Mouse (Mus musculus) spleen, embryonic (tissue): Measurements from ENCODE around the gene Lcn6.
"Not testable (repeated sequence)": the region's sequence is repeated elsewhere in the genome, so short reads cannot be mapped to it uniquely, and the experiment has no call there.

ENCODE experiments used
- CTCF ChIA-PET: fragments of 350-600 bp; sonication (Branson Sonifier 250); formaldehyde crosslinking; loops from one replicate; lab custom pipeline; 2022; lab: Charles Lee

The Lcn6 gene

GRCm38 (mm10) chr2:25676486-25676885, at the start of gene Lcn6:
Lcn6 (plus strand) TSS chr2:25676786.
- CTCF ChIA-PET, result no interaction called here

- CTCF ChIA-PET, result interaction anchor here (0.6 kb wide), 1 partner anchor 191 kb away, joined by 3 read pairs; no protein-coding TSS in a partner anchor
Observed at GRCm38 (mm10) chr2:25627811-25628210, 48.8 kb upstream of the Lcn6 start, which contains the start of gene Fcna. Fcna (minus strand) TSS chr2:25628030.

GRCm38 (mm10) chr2:25628738-25629137, 47.8 kb upstream of the Lcn6 start:
- CTCF ChIA-PET, result interaction anchor here (0.7 kb wide), 1 partner anchor 207 kb away, joined by 3 read pairs; no protein-coding TSS in a partner anchor

- CTCF ChIA-PET, result no interaction called here
Observed at GRCm38 (mm10) chr2:25633616-25634015, 43.0 kb upstream of the Lcn6 start.

- CTCF ChIA-PET, result no interaction called here
Observed at GRCm38 (mm10) chr2:25634046-25634445, 42.5 kb upstream of the Lcn6 start.

- CTCF ChIA-PET, result interaction anchor here (0.8 kb wide), 1 partner anchor 42 kb away, joined by 3 read pairs; the partner anchor contains the start of gene Lcn10
Observed at GRCm38 (mm10) chr2:25639890-25640289, 36.7 kb upstream of the Lcn6 start.

- CTCF ChIA-PET, result interaction anchor here (0.8 kb wide), 1 partner anchor 145 kb away, joined by 4 read pairs; no protein-coding TSS in a partner anchor
Observed at GRCm38 (mm10) chr2:25652902-25653301, 23.7 kb upstream of the Lcn6 start, which contains the start of gene Lcn8. Lcn8 (plus strand) TSS chr2:25653120.

- CTCF ChIA-PET, result no interaction called here
Observed at GRCm38 (mm10) chr2:25654502-25654901, 22.1 kb upstream of the Lcn6 start.

- CTCF ChIA-PET, result no interaction called here
Observed at GRCm38 (mm10) chr2:25656691-25657090, 19.9 kb upstream of the Lcn6 start.

GRCm38 (mm10) chr2:25657246-25657645, 19.3 kb upstream of the Lcn6 start:
- CTCF ChIA-PET, result no interaction called here

- CTCF ChIA-PET, result no interaction called here
Observed at GRCm38 (mm10) chr2:25657652-25658051, 18.9 kb upstream of the Lcn6 start, which contains the start of gene Lcn5. Lcn5 (plus strand) TSS chr2:25657952.

GRCm38 (mm10) chr2:25660279-25660678, 16.3 kb upstream of the Lcn6 start:
- CTCF ChIA-PET, result interaction anchor here (0.6 kb wide), 1 partner anchor 423 kb away, joined by 3 read pairs; no protein-coding TSS in a partner anchor

GRCm38 (mm10) chr2:25661245-25661970, 15.2 kb upstream of the Lcn6 start:
- CTCF ChIA-PET, result no interaction called here

GRCm38 (mm10) chr2:25663511-25663910, 13.1 kb upstream of the Lcn6 start:
- CTCF ChIA-PET, result no interaction called here

- CTCF ChIA-PET, result no interaction called here
Observed at GRCm38 (mm10) chr2:25664125-25664524, 12.5 kb upstream of the Lcn6 start.

- CTCF ChIA-PET, result no interaction called here
Observed at GRCm38 (mm10) chr2:25666516-25666915, 10.1 kb upstream of the Lcn6 start.

GRCm38 (mm10) chr2:25679559-25679958, 3.0 kb downstream of the Lcn6 start:
- CTCF ChIA-PET, result no interaction called here

GRCm38 (mm10) chr2:25682426-25682825, 5.8 kb downstream of the Lcn6 start, which contains the start of gene Lcn10:
Lcn10 (plus strand) TSS chr2:25682726.
- CTCF ChIA-PET, result interaction anchor here (0.5 kb wide), 1 partner anchor 43 kb away, joined by 3 read pairs; no protein-coding TSS in a partner anchor

- CTCF ChIA-PET, result no interaction called here
Observed at GRCm38 (mm10) chr2:25686941-25687340, 10.4 kb downstream of the Lcn6 start.

- CTCF ChIA-PET, result interaction anchor here (1.2 kb wide), 1 partner anchor 37 kb away, joined by 3 read pairs; no protein-coding TSS in a partner anchor
Observed at GRCm38 (mm10) chr2:25694605-25695004, 18.0 kb downstream of the Lcn6 start.

GRCm38 (mm10) chr2:25696951-25697350, 20.4 kb downstream of the Lcn6 start:
- CTCF ChIA-PET, result no interaction called here

GRCm38 (mm10) chr2:25698696-25699095, 22.1 kb downstream of the Lcn6 start:
- CTCF ChIA-PET, result no interaction called here

GRCm38 (mm10) chr2:25699743-25700142, 23.2 kb downstream of the Lcn6 start, which contains the start of gene Obp2a:
Obp2a (plus strand) TSS chr2:25700043.
- CTCF ChIA-PET, result not testable (repeated sequence)
